Mouse (Mus musculus) liver, embryonic 12.5 days (tissue): ENCODE measurements around the gene Sfmbt2. TPM values are rescaled to one million over a fixed set of nuclear protein-coding genes. Genes with fewer than 3 reads are reported as not detected.
"Not testable (repeated sequence)": the region's sequence is repeated elsewhere in the genome, so short reads cannot be mapped to it uniquely, and the experiment has no call there.

Experiments
- ATAC-seq: fragments of 200-750 bp; cut with Nextera tagmentation; 2 replicates; pipeline ENCODE4 v1.8.0; 2017; ENCODE audit warnings: moderate number of reproducible peaks, mild to moderate bottlenecking, moderate library complexity
- H3K27ac ChIP-seq: fragments of 300-500 bp; sonication (generic); 2 replicates; pipeline ENCODE4 v1.5.1; 2016; ENCODE audit warnings: mild to moderate bottlenecking
- H3K27me3 ChIP-seq: fragments of 300-500 bp; sonication (generic); replicated peaks from 2 replicates; pipeline ENCODE4 v1.6.1; 2016; ENCODE audit warnings: mild to moderate bottlenecking, moderate library complexity
- H3K36me3 ChIP-seq: fragments of 300-500 bp; sonication (generic); 2 replicates; pipeline ENCODE4 v1.6.1; 2016; ENCODE audit warnings: mild to moderate bottlenecking, moderate library complexity
- H3K4me1 ChIP-seq: fragments of 300-500 bp; sonication (generic); 2 replicates; pipeline ENCODE4 v1.6.1; 2016
- H3K4me2 ChIP-seq: fragments of 300-500 bp; sonication (generic); 2 replicates; pipeline ENCODE4 v1.6.1; 2016; ENCODE audit warnings: mild to moderate bottlenecking, moderate library complexity
- H3K4me3 ChIP-seq: fragments of 300-500 bp; sonication (generic); 2 replicates; pipeline ENCODE4 v1.5.1; 2016; ENCODE audit warnings: mild to moderate bottlenecking, moderate library complexity
- H3K9ac ChIP-seq: fragments of 300-500 bp; sonication (generic); 2 replicates; pipeline ENCODE4 v1.6.1; 2016; ENCODE audit warnings: mild to moderate bottlenecking, moderate library complexity
- H3K9me3 ChIP-seq: fragments of 300-500 bp; sonication (generic); replicated peaks from 2 replicates; pipeline ENCODE4 v1.6.1; 2016; ENCODE audit warnings: mild to moderate bottlenecking, moderate library complexity
- WGBS: fragments of 180-500 bp; shearing (Covaris S2); methylation state at CpG from one replicate; pipeline ENCODE4 v1.1.7; 2016; ENCODE audit not compliant: insufficient replicate concordance; 5-methylcytosine and 5-hydroxymethylcytosine counted together
- polyA plus RNA-seq: library from polyadenylated mRNA; unstranded; fragments of >200 nt; fragmentation: Nextera tagmentation; extraction: Ambion mirVana; gene quantifications from 2 replicates; pipeline ENCODE4 v1.2.1, GENCODE M21; 2016

The Sfmbt2 gene
- 0.68 and 1.1 TPM in 2 replicates for polyA plus RNA-seq

- H3K9me3 ChIP-seq, result no peaks in the 10 kb centered on the region
- H3K9ac ChIP-seq, result no peak within 1 kb of the TSS
- peaks cover 18% of the 10 kb centered on the region for H3K4me1 ChIP-seq
- no peak within 1 kb of the TSS for H3K4me2 ChIP-seq
- no peak within 1 kb of the TSS for H3K4me3 ChIP-seq
- no peak for ATAC-seq
- no peaks in the 10 kb centered on the region for H3K36me3 ChIP-seq
- H3K27me3 ChIP-seq, result peaks cover 87% of the 10 kb centered on the region
- no peak within 1 kb of the TSS for H3K27ac ChIP-seq
- WGBS, result 4% methylated on average over 10 of the region's 10 CpGs
Measured at GRCm38 (mm10) chr2:10370176-10370575, at the start of gene Sfmbt2. TSS of gene Sfmbt2 (plus strand) at chr2:10370510.

- Histone ChIP-seq H3K36me3 (no peaks in the 10 kb centered on the region), H3K9me3 (no peaks in the 10 kb centered on the region), H3K4me2 (no peak overlapping the region), H3K9ac (no peak overlapping the region), H3K4me3 (no peak overlapping the region), H3K27me3 (0 out of 2 replicates have a peak, but pooled peaks cover 3% of the 10 kb centered on the region), H3K4me1 (no peaks in the 10 kb centered on the region), H3K27ac (no peak overlapping the region)
- ATAC-seq, result no peak
- WGBS, result 58% methylated on average over 6 of the region's 6 CpGs
Measured at GRCm38 (mm10) chr2:10321093-10321492, 49.2 kb upstream of the Sfmbt2 start.

DNA sequence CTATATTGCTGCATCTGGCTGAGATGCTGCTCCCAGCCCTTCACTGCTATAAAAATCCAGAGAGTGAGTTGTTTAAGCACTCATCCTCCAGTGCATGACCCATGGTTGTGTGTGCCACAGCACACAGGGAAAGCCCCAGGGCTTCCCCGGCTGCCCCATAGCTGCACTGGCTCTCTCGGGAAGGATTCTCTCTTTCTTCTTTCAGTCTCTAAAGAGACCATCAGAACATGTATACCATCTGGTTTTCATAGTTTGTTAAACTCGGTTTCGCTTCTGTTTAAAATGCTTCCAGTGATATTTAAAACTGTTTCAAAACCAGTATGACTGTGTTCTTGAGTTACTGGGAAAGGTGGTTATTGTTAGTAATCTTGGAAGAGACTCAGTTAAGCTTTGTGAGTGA is 47.1 kb upstream of the Sfmbt2 start:
- H3K4me3 ChIP-seq, result no peak overlapping the region
- H3K27me3 ChIP-seq, result 0 out of 2 replicates have a peak, but pooled peaks cover 3% of the 10 kb centered on the region
- H3K27ac ChIP-seq, result no peak overlapping the region
- ATAC-seq, result no peak
- H3K36me3 ChIP-seq, result no peaks in the 10 kb centered on the region
- H3K4me2 ChIP-seq, result no peak overlapping the region
- 60% methylated on average over 4 of the region's 4 CpGs for WGBS
- H3K9ac ChIP-seq, result no peak overlapping the region
- no peaks in the 10 kb centered on the region for H3K4me1 ChIP-seq
- H3K9me3 ChIP-seq, result no peaks in the 10 kb centered on the region

DNA sequence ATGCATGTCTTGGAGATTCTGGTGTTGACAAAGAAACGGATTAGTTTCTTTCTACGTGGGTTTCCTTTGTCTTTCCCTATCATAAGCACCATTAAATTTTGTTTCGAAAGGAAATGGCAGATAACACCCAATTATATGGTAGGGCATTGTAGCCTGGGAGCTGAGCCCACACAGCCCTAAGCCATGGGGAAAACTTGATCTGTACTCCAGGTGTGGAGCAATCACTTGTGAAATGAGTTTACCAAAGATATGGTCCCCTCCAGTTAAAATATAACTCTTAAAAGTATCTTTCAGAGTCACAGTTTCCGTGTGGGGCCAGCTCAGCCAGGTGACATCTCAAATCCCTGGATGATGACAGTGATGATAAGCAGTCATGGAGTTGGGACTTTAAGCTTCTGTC is 45.3 kb upstream of the Sfmbt2 start:
- H3K27me3 ChIP-seq, result 0 out of 2 replicates have a peak, but pooled peaks cover 3% of the 10 kb centered on the region
- H3K9me3 ChIP-seq, result no peaks in the 10 kb centered on the region
- H3K4me1 ChIP-seq, result no peaks in the 10 kb centered on the region
- no peak overlapping the region for H3K4me3 ChIP-seq
- 53% methylated on average over 4 of the region's 4 CpGs for WGBS
- no peak for ATAC-seq
- no peak overlapping the region for H3K4me2 ChIP-seq
- no peak overlapping the region for H3K9ac ChIP-seq
- no peak overlapping the region for H3K27ac ChIP-seq
- no peaks in the 10 kb centered on the region for H3K36me3 ChIP-seq

- Histone ChIP-seq H3K27ac (no peak overlapping the region), H3K36me3 (no peaks in the 10 kb centered on the region), H3K27me3 (peaks cover 7% of the 10 kb centered on the region; the same call in 1 of the 2 replicates), H3K4me1 (no peaks in the 10 kb centered on the region), H3K9me3 (no peaks in the 10 kb centered on the region), H3K4me3 (no peak overlapping the region), H3K4me2 (no peak overlapping the region), H3K9ac (no peak overlapping the region)
- ATAC-seq, result no peak
- 65% methylated on average over 5 of the region's 5 CpGs for whole genome bisulfite sequencing
Measured at GRCm38 (mm10) chr2:10330216-10330615, 40.1 kb upstream of the Sfmbt2 start.

- Histone ChIP-seq H3K27ac (no peak overlapping the region), H3K4me3 (no peak overlapping the region), H3K4me1 (no peaks in the 10 kb centered on the region), H3K9me3 (no peaks in the 10 kb centered on the region), H3K9ac (no peak overlapping the region), H3K27me3 (peaks cover 7% of the 10 kb centered on the region; the same call in 1 of the 2 replicates), H3K4me2 (no peak overlapping the region), H3K36me3 (no peaks in the 10 kb centered on the region)
- WGBS, result 41% methylated on average over 6 of the region's 6 CpGs
- ATAC-seq, result no peak
Measured at GRCm38 (mm10) chr2:10334299-10334698, 36.0 kb upstream of the Sfmbt2 start.

GRCm38 (mm10) chr2:10335037-10335608 is 35.2 kb upstream of the Sfmbt2 start:
- no peaks in the 10 kb centered on the region for H3K36me3 ChIP-seq
- no peak for ATAC-seq
- H3K4me3 ChIP-seq, result no peak overlapping the region
- H3K27ac ChIP-seq, result no peak overlapping the region
- no peaks in the 10 kb centered on the region for H3K4me1 ChIP-seq
- H3K9me3 ChIP-seq, result no peaks in the 10 kb centered on the region
- H3K9ac ChIP-seq, result no peak overlapping the region
- H3K4me2 ChIP-seq, result no peak overlapping the region
- H3K27me3 ChIP-seq, result peaks cover 7% of the 10 kb centered on the region; the same call in 1 of the 2 replicates
- WGBS, result 32% methylated on average over 4 of the region's 4 CpGs

- 71% methylated on average over 1 of the region's 1 CpGs for WGBS
- no peak for ATAC-seq
- H3K36me3 ChIP-seq, result no peaks in the 10 kb centered on the region
Measured at GRCm38 (mm10) chr2:10340022-10340421, 30.3 kb upstream of the Sfmbt2 start.

DNA sequence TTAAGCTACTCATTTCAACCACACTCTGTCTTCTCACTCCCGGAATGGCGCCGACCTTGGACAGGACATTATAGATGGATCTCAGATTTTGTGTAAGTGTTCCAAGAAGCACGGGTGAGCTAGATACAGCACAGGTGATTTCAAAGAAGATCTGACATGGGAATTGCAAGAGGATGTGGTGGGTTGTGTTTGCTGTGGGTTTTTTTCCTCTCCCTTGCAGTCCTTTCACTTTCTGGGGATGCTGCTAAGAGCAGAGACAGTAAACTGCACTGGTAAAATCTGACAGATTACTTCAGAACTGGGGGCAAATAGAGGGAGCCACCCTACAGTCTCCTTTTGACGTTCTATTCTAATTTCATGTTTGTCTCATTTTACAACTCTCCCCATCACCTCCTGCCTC is 26.8 kb upstream of the Sfmbt2 start:
- H3K27ac ChIP-seq, result no peak overlapping the region
- WGBS, result 72% methylated on average over 5 of the region's 5 CpGs
- H3K36me3 ChIP-seq, result no peaks in the 10 kb centered on the region
- no peaks in the 10 kb centered on the region for H3K9me3 ChIP-seq
- H3K27me3 ChIP-seq, result no peaks in the 10 kb centered on the region
- H3K4me2 ChIP-seq, result no peak overlapping the region
- no peak for ATAC-seq
- no peak overlapping the region for H3K9ac ChIP-seq
- H3K4me1 ChIP-seq, result no peaks in the 10 kb centered on the region
- H3K4me3 ChIP-seq, result no peak overlapping the region

More at GRCm38 (mm10) chr2:10340022-10340421, 30.3 kb upstream of the Sfmbt2 start:
- no peak overlapping the region for H3K9ac ChIP-seq
- no peaks in the 10 kb centered on the region for H3K4me1 ChIP-seq
- H3K4me3 ChIP-seq, result no peak overlapping the region
- H3K27ac ChIP-seq, result no peak overlapping the region
- H3K9me3 ChIP-seq, result no peaks in the 10 kb centered on the region
- no peaks in the 10 kb centered on the region; the same call in 1 of the 2 replicates for H3K27me3 ChIP-seq
- no peak overlapping the region for H3K4me2 ChIP-seq

GRCm38 (mm10) chr2:10344073-10344472 is 26.2 kb upstream of the Sfmbt2 start:
- not testable (repeated sequence) for H3K27ac ChIP-seq, ATAC-seq, H3K4me1 ChIP-seq, H3K9ac ChIP-seq, H3K4me2 ChIP-seq, H3K4me3 ChIP-seq, H3K27me3 ChIP-seq, H3K9me3 ChIP-seq, H3K36me3 ChIP-seq
- 77% methylated on average over 1 of the region's 1 CpGs for WGBS

- no peak overlapping the region for H3K9ac ChIP-seq
- H3K27ac ChIP-seq, result no peak overlapping the region
- H3K9me3 ChIP-seq, result no peaks in the 10 kb centered on the region
- H3K4me1 ChIP-seq, result no peaks in the 10 kb centered on the region
- no peak overlapping the region for H3K4me3 ChIP-seq
- H3K27me3 ChIP-seq, result no peaks in the 10 kb centered on the region
- no peak overlapping the region for H3K4me2 ChIP-seq
- H3K36me3 ChIP-seq, result no peaks in the 10 kb centered on the region
- ATAC-seq, result no peak
- 69% methylated on average over 4 of the region's 4 CpGs for WGBS
Measured at GRCm38 (mm10) chr2:10347193-10347592, 23.1 kb upstream of the Sfmbt2 start.

DNA sequence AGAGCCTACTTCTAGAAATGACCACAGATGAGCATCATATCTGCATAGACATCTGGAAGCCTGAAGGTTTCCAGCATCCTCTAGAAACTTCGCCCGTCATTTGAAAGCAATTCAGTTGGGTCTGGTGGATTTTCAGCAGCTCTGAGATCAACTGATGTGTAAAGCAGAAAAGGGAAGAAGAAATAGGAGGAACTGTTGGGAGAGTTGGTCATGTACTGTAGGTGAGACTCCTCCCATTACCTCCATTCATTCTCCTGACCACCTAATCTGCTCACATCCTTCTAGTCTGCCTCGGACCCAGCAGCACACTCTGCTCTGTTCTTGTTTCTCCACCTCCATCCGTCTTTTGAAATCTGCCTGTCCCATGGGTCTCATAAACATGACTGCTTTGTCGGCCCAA is 22.3 kb upstream of the Sfmbt2 start:
- no peak for ATAC-seq
- no peak overlapping the region for H3K4me3 ChIP-seq
- H3K9me3 ChIP-seq, result no peaks in the 10 kb centered on the region
- no peak overlapping the region for H3K27ac ChIP-seq
- no peaks in the 10 kb centered on the region for H3K4me1 ChIP-seq
- H3K27me3 ChIP-seq, result no peaks in the 10 kb centered on the region
- no peaks in the 10 kb centered on the region for H3K36me3 ChIP-seq
- H3K9ac ChIP-seq, result no peak overlapping the region
- no peak overlapping the region for H3K4me2 ChIP-seq
- 60% methylated on average over 5 of the region's 5 CpGs for WGBS

- Histone ChIP-seq H3K9me3 (no peaks in the 10 kb centered on the region), H3K9ac (no peak overlapping the region), H3K27me3 (no peaks in the 10 kb centered on the region), H3K4me3 (no peak overlapping the region), H3K4me2 (no peak overlapping the region), H3K36me3 (no peaks in the 10 kb centered on the region), H3K27ac (no peak overlapping the region), H3K4me1 (no peaks in the 10 kb centered on the region)
- no peak for ATAC-seq
- WGBS, result 35% methylated on average over 4 of the region's 4 CpGs
Measured at GRCm38 (mm10) chr2:10350266-10350810, 20.0 kb upstream of the Sfmbt2 start.
